Mouse (Mus musculus): ENCODE data around the gene Khdc3.
A peak's percentile ranks its signal among the peaks of the same experiment; 100 is the strongest.
"Not testable (repeated sequence)": the region's sequence is repeated elsewhere in the genome, so short reads cannot be mapped to it uniquely, and the experiment has no call there.

Gene Khdc3

DNA sequence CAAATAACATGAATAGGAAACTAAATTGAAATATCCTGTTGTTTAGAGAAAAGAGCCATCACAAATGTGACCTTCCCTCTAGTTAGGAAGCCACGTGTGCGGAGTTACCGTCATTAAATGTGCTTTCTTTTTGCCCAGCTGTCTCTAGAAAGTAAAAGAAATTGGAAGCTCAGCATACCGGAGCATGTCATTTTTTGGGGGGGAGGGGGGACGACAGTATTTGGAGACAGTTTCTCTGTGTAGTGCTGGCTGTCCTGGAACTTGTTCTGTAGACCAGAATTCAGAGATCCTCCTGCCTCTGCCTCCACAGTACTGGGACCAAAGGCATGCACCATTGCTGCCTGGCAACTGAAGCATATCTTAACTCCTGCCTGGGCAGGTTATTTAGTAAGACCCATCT lies at the start of gene Khdc3:
TSS of gene Khdc3 (plus strand) at position 301 of the 400 bp plus-strand sequence.
- no peak for DNase-seq

DNA sequence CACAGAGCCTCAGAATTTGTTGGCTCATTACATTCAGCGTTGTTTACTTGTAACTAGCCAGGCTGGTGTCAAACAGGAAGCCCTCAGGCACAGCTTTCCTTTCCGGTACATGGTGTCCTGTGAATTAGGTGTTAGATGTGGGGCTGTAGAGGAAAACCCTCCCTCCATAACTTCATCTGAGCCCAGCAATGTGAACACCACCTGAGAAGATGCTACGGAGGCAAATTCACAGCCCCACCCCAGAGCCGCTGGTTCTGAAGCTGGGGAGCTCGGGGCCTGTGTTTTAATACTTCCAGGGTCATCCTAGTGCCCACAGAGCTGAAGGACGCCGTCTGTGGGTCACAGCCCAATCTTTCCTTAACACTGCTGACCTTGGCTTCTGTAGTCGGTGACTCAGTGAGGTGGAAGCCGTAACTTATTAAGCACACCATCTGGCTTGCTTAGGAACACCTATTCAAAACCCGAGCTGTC lies 46.2 kb upstream of the Khdc3 start:
- no peak for DNase-seq

DNA sequence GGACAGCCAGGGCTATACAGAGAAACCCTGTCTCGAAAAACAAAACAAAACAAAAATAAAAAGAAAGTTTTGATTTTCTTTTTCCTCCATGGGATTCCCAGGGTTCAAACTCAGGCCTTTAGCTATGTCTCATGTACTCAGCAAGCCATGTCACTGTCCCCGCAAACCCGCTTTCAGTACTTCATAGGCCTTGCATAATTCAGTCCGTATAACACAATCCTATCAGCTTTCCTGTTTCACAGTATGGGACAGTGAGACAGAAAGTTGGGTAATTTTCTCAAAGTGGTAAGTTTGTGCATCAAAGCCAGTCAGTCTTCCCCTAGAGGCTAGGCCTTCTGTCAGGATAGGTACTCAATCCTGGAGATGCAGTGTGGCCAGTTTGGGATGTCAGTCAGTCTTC lies 42.4 kb upstream of the Khdc3 start:
- DNase-seq = no peak

DNA sequence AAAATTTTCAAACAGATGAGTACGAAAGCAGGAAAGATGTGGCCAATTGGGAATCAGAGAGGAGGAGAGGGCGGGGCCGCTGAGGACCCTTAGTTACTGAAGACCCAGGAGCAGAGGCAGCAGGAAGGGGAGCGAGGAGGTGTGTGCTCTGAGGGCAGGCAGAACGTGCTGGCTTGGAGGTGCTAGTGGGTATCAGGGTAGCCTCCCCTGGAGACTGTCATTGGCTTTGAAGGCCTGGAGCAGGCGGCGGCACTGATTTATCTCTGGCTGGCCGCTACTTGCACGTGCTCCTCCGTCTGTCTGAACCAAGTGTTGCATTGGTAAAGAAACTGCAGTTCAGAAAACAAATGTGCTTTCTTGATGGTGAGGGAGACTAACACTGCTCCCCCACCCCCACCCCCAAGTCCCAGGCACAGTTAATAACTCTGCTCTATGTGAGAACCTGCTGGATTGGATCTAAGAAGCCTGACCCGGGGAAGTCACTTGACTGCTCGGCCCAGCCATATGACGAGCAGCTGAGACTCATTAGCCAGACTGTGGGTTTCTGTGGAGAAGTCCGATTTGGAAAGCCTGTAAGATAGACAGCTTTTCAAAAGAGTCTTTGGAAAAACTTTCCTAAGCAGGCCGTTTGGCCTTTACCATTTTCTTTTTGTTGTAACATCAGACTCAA lies 37.9 kb upstream of the Khdc3 start:
- no peak for DNase-seq

DNA sequence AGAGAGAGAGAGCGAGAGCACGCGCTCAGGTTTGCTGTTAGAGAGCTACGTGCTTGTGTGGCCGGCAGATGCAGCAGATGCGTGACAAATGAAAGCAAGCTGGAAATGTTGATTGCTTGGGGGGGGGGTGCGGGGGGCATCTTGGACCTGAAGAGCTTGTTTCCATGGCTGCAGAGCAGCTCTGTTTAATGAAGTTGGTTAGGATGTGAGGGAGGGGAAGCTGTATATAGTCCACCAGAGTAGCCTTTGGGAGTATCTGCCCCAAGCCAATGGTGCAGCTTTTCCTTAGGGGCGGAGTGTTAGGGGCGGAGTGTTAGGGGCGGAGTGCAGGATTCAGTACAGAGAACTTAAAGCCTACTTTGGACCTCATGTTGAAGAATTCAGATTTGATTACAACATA lies 34.5 kb upstream of the Khdc3 start:
- DNase-seq = no peak

DNA sequence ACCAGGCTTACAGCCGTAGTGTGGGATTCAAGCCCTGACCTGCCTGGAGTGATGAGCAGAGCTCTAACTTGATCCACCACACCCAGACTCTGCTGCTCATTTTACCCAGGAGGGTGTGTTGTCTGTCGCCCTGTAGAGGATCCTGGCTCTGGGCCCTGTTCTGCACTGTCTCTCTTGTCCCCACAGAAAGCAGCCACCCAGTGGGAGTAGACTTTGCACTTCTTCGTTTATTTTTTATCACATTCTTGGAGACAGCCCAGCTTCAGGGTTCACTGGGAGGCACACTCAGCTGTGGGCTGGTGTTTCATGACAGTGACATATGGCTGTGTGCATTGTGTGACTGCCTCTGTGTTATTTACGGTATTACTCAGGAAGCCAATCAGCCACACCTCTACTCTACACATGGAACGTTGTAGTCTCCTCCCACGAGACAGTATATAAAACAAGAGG lies 33.4 kb upstream of the Khdc3 start:
- DNase-seq = no peak

DNA sequence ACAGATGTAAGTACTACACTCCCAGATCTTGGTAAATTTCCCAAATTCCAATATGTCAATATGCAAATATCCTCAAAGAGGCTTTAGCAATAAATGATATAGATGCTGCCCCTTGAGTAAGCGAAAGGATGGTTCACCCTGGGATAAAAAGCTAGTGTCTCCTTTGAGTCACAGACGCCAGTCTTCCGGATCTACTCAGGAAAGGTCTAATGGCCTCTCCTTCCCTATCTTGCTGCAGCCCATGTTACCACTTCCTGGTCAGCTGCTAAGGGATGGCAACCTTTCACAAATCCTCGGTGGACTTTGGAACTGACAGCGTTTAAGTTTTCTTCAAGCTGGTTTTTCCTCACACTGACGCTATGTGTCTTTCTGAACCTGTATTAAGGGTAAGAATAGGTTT lies 32.9 kb upstream of the Khdc3 start:
- DNase-seq = no peak

DNA sequence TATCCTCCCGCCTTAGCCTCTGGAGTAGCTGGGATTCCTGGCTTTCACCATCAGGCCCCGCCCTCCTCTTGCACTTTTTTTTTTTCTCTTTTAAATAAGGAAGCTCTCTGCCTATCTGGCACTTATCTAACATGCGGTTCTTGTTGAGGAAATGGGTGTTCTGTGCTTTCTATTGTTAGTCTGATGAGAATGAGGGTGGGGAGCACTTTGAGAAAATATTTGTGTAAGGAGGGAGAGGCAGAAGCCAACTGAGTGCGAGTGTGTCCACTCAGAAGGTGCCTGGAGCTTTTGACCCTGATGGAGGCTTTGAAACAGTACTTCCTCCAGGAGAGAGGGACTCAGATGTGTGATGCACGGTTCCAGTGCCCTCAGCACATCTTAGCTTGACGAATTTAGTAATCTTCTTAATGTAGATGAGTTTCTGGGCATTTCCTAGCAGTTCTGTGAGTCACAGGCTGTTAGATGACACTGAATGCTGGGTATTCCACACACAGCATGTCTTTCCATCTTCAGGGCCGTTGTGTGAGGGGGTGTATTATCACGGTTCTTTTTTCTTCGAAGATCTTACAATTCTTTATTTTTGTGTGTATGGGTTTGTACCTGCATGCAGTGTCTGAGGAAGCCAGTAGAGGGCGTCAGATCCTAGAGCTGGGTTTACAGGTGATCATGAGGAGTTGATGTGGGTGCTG lies 30.5 kb upstream of the Khdc3 start:
- DNase-seq = no peak

DNA sequence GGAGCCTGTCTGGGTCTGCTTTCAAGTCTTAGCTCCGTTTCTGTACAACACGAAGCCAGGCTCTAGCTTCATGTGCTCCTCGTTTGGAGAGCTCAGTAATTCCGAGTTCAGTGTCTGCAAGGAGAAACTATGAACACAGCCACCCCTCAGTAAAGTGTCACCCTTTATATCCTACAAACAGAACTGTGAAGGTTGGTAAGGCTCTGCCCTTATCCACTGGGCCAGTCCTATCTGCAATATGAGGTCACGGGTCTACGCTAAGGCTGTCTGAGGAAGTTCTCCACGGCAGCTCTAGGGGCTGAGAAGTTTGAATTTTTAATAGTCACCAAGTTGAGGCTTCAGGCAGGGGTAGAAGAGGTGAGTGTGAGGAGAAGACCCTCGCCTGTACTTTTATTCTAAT lies 29.2 kb upstream of the Khdc3 start:
- no peak for DNase-seq

DNA sequence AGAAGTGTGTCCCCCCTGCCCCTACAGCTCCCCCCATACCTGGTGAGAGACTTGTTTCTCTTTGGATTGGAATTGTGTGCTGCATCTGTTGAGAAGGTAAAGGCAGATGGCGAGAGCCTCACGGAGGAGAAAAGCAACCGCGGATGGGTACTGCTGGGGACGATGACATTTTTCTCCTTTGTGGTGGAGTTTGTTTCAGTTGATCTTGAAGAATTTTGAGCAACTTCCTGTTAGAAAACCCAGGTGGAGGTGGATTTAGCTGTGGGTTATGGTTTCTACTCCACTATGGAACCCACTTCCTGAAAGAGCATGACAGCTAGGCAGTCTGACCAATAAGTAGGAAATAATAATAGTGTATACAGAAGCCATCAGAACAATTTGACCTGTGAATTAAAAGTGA lies 28.5 kb upstream of the Khdc3 start:
- peak; percentile 42 to 51 for DNase-seq

DNA sequence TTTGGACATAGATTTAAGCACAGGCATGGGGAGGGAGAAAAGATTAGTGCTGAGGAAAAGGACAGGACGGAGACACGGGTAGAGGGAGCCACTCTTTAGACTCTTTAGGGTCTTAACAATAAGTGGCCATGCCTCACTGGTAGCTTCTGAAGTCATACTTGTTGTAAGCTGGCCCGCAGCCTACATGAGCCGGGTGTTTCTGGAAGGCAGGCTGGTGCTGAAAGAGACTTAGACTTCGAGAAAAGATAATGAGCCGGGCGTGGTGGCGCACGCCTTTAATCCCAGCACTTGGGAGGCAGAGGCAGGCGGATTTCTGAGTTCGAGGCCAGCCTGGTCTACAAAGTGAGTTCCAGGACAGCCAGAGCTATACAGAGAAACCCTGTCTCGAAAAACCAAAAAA lies 22.3 kb upstream of the Khdc3 start:
- DNase-seq = not testable (repeated sequence)

DNA sequence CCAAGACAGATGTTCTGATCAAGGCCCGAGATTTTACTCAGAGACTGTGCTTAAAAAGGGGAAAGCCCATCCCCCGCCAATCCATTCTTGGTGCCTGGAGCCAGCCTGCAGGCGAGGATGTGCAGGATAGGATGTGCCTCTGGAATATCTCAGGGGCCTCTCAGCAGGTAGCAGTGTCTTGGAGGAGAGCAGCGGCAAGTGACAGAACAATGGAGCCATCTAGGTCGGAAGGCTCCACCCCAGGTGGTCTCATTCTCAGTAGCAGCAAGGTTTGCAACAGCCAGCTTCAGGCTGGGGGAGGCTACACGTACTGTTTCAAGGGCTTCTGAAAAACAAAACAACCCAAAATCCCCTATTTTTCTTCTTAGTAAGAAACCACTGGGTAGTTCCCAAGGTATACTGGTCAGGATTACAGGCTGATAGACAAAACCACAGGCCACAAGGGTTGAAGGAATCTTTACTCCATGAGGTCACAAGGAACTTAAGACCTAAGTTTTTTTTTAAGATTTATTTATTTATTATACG lies 21.8 kb upstream of the Khdc3 start:
- no peak for DNase-seq

DNA sequence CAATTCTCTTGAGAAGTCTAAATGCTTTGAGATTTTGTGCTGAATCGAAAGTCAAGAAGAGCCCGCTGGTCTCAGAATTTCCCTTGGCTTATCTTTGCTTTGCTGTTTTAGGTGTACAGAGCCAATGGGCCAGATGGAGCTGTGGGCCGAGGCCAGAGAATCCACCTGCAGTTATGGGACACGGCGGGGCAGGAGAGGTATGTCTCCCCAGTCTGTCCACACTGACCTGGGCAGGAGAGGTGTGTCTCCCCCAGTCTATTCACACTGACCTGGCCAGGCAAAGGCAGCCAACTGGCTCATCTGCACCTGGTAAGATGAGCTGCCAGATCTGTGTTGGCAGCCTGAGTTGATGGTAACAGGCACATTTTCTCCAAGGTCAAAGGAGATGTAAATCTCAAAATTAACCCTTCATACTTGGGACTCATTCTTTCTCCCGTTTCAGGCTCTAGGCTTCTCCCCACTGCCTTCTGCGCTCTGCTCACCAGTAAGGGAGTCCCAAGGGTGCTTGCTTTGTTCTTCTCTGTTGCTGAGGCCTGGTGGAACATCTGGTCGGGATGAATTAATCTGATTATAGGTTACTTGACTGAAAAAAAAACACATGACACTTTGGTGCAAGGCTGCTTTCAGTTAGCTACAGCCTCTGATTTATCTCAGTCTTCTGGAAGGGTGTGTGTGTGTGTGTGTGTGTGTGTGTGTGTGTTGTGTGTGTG lies 19.2 kb upstream of the Khdc3 start:
- no peak for DNase-seq

DNA sequence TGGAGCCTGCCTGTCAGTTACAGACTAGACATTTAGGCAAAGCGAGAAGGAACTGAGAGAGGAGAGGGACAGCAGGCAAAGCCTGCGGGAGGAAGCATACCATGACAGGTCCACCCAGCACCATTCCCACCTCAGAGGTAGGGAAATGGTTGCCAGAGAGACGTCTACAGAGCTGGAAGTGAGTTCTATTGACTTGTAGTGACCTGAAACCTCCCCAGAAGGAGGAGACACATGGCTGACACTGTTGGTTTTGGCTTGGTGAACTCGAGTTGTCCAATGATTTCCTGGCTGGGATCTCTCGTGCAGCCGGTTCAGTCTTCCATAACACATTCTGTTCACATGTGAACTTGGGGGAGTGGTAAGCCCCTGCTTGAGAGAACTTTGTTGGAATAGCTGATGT lies 17.7 kb upstream of the Khdc3 start:
- DNase-seq = no peak

DNA sequence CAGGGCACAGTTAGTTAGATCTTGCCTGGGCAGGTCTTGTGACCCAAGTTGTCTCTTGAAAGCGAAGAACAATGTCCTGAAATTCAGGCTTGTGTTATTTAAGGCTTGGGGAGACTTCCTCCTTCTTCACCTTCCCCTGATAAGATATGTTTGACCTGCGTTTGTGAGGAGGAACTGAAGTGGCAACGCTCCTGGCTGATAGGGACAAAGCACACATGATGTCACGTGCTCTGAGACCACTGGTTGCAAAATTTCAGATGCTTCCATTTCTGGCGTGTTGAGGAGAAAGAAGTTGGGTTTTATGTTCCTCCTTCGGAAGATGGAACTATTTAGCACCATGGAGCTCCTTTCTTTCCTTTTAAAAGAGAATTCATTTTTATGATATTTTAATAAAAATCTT lies 15.8 kb upstream of the Khdc3 start:
- no peak for DNase-seq

DNA sequence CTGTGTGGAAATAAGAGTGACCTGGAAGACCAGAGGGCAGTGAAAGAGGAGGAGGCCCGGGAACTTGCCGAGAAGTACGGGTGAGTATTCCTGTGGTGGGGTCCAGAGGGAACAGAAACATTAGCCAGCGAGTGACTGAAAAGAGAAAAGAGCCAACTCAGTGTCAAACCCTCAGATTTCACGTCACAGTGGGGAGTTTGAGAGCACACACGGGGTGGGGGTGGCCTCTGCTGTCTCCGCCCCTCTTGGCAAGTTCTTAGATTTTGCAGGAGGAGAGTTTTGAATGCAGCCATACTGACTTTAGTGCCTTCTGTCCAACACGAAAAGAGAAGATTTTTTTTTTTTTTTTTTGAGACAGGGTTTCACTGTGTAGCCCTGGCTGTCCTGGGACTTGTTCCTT lies 14.5 kb upstream of the Khdc3 start:
- DNase-seq = peak in 1 of 2 experiments; percentile 37

DNA sequence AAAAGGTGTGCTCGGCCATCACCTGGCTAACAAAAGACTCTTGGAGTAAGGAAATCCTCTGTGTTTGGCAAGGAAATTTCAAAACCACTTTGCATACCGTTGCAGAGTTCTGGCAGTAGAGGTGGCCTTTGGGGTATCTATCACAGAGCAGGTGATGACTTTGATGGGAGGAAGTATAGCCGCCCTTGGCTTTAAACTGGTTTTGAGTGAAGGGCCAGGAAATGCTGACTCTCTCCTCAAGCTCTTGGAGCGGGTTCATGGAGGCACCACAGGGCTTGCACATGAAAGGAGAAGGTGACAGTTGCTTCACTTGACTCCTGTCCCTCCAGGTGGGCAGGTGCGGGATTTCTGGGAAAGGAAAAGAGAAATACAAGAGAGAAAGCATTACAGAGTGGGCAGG lies 14.1 kb upstream of the Khdc3 start:
- peak in 1 of 2 experiments; percentile 30 for DNase-seq

DNA sequence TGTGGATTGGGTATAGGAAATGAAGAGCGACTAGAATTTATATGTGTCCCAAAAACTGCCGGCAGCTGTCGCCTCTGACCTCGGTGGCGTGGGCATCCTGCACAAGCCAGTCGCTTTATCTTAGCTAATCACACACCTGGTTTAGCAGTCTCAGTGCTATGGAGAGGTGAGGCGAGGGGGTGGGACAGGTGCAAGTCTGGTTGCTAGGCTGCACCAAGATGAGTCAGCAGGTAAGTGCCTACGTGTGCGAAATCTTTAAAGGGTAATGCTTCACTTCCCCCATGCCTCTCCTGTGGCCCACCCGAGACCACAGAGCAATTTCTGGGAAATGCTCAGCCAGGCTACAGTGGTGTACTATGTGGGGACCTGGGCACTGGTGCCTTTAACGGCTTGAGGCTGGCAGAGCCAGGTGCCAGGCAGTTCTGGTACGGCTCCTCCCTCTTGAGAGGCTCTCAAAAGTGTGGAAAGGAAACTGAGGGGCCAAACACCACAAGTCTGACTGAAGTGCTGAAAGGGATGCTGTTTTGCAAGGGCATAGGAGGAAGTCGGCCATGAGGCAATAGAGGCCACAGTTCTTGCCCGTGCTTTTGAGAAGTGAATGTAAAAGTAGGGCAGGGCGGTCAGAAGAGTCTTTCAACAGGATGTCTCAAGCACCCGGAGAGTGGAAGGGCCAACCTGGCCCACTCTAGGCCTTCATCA lies 12.3 kb upstream of the Khdc3 start:
- DNase-seq = peak; percentile 48 to 68

DNA sequence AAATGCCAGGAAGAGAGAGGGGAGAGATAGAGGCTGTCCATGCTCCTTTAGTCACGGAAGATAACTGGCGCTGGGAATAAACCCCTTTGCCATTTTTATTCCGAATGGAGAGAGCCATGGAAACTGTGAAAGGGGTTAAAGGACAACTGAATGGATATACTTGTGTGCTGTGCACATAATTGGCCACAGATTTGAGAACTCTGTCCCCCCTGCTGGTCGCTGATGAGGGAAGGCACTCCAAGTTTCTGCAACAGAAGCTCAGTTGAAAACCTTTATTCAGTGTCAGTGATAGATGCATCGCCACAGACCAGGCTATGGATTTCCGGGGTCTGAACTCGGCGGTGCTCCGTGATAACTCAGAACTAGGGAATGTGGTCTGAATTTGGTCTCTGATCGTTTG lies 11.5 kb upstream of the Khdc3 start:
- DNase-seq = no peak

DNA sequence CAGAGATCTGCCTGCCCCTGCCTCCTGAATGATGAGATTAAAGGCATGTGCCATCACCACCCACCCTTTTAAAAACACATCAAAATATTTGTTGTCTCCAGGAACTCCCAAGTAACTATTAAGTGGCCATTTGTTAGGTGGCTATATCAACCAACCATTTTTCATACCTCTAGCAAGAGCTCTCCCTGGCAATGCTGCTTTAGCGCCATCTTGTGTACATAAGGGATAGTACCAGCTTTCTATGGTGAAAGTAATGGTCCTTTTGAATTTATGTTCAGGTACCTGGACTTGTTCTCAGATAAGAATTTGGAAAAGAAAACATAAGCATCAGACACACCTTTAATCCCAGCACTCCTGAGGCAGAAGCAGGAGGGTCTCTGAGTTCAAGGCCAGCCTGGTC lies 9.9 kb upstream of the Khdc3 start:
- no peak for DNase-seq

DNA sequence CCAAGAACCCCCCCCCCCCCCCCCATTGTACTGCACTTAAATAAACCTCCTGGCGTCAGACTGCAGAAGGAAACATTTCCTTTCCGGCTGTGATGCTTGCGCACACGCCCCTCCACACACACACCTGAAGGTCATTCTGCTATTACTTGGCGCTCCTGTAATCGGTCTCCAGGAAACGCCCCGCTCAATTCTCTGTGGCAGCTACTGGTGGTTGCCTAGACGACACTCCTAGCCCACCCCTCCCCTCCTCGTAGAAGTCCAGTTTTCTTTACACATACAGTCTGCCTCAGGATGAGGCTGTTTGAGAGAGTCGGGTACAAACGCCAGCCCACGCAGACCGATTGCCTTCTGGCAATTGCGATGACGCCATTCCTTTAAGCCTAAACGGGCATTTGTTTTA lies 7.1 kb upstream of the Khdc3 start:
- DNase-seq = no peak

DNA sequence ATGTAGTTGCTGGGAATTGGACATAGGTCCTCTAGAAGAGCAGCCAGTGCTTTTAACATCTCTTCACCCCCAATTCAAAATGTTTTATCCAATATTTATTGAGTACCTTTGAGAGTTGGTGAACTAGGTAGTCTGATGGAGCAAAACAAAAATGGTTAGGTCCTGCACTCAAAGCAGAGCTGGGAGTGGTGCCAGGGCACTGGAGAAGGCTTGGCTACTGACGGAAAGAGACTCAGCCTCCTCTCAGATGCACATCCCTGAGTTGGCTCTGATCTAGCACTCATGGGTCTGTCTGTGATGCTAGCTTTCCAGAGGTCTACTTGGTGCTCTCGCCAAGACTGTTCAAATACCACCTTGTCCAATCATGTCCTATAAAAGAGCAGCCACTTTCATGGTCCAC lies 3.7 kb upstream of the Khdc3 start:
- no peak for DNase-seq

DNA sequence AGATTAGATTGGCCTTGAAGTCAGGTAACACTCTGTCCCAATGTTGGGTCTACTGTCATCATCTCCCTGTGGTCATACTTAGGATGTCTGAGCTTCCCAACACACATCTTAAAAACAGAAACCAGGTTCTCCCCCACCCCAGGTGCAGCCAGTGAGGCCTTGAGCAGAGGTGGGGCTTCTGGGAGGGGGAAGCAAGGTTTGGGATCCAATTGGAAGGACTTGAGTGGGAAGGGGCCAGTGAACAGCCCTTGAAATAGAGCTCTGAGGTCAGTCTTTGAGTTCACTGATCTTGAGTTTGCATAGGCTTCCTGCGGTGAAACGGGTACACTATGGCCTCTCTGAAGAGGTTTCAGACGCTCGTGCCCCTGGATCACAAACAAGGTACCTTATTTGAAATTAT lies 545 bp downstream of the Khdc3 start, which contains the start of gene Gm20509:
TSS of gene Gm20509 (plus strand) at position 290 of the 400 bp plus-strand sequence.
- no peak for DNase-seq

Measured in thymus, postnatal 36 days (tissue).